ENCODE assay signal across 8 mouse cellular contexts in genomic region chr17:35993675-35994074, GRCm38 (mm10). TPM values are rescaled to one million over a fixed set of nuclear protein-coding genes. Genes with fewer than 3 reads are reported as not detected.
DNase-seq lines count a peak whose midpoint lies in the region; ATAC-seq and TF ChIP-seq lines count a peak whose summit lies in the region.

No protein-coding gene starts in this region.

- peak overlapping the region; percentile 87 for H3K4me3 ChIP-seq in gastrocnemius, adult 2 months
- H3K4me3 ChIP-seq in hindbrain, postnatal 0 days (ENCODE audit: low read length), result peak overlapping the region; percentile 57

- intact Hi-C loops in gastrocnemius, adult 2 months (cut with DNase I), result loop anchor here (2.0 kb wide), 1 partner anchor 55 kb away; no protein-coding TSS in a partner anchor
- intact Hi-C loops in left cerebral cortex, postnatal 10 days (cut with DNase I), result loop anchor here (10.0 kb wide), 1 partner anchor 51 kb away; the partner anchor contains the start of genes Gm6034 and H2-T22

- peak overlapping the region; percentile 66 for H3K4me2 ChIP-seq in hindbrain, postnatal 0 days (ENCODE audit: low read depth, low read length)

- H3K27ac ChIP-seq in gastrocnemius, adult 2 months, result peak overlapping the region; percentile 89
- peak overlapping the region; percentile 77; the same call in 1 of the 2 replicates for H3K27ac ChIP-seq in hindbrain, postnatal 0 days

- TF ChIP-seq CTCF in gastrocnemius, adult 2 months (IDR thresholded peaks at IDR 0.05), result no peak; the same call in 1 of the 2 replicates
- peak; percentile 99 for TF ChIP-seq CTCF in hindbrain, postnatal 0 days (IDR thresholded peaks at IDR 0.05; ENCODE audit: low read depth)

- no peaks in the 10 kb centered on the region for H3K4me1 ChIP-seq in hindbrain, postnatal 0 days (ENCODE audit: insufficient read depth, low read length)

- H3K9me3 ChIP-seq in hindbrain, postnatal 0 days (ENCODE audit: low read length), result no peaks in the 10 kb centered on the region

- peak; percentile 90 for DNase-seq in ZHBTc4 (ENCODE audit: low read depth, low spot score)
- peak; percentile 66 to 76 for DNase-seq in cerebellum, postnatal 4 days (ENCODE audit: low spot score in 2 of 2)
- peak; percentile 84 for DNase-seq in gastrocnemius, adult 2 months
- DNase-seq in hindbrain, postnatal 0 days (ENCODE audit: low spot score), result peak; percentile 93
- DNase-seq in left cerebral cortex, postnatal 10 days (ENCODE audit: extremely low spot score in 1 of 2, low spot score in 2 of 2), result peak; percentile 73 to 84
- DNase-seq in right cerebral cortex, postnatal 14 days, result peak; percentile 78
- DNase-seq in urinary bladder, postnatal 25 days (ENCODE audit: low spot score), result peak; percentile 82

- WGBS in hindbrain, postnatal 0 days, result 7% methylated on average over 17 of the region's 17 CpGs

- peaks cover 7% of the 10 kb centered on the region for H3K36me3 ChIP-seq in hindbrain, postnatal 0 days (ENCODE audit: insufficient read depth, low read length)

- no peaks in the 10 kb centered on the region for H3K27me3 ChIP-seq in hindbrain, postnatal 0 days (ENCODE audit: insufficient read depth, low read length)

- peak; percentile 77 for ATAC-seq in hindbrain, postnatal 0 days
- ATAC-seq in megakaryocyte progenitor cell, adult 5-6 weeks (replicated peaks; ENCODE audit: poor library complexity), result peak; percentile 66

- H3K9ac ChIP-seq in hindbrain, postnatal 0 days (replicated peaks; ENCODE audit: low read length), result no peak overlapping the region; the same call in 1 of the 2 replicates

RNA-seq across cellular contexts. Expression of gene Prr3, which starts 13.6 kb away (rescaled TPM):
- total RNA-seq in gastrocnemius, adult 2 months (2021), result 1 to 10 TPM; 2.6 to 2.8 TPM
- total RNA-seq in hindbrain, postnatal 0 days (2014; rRNA removed), result 39.9 and 46.7 TPM in 2 replicates
- 72.7 and 81.9 TPM in 2 replicates for polyA plus RNA-seq in hindbrain, postnatal 0 days (2015; fragmentation: Nextera tagmentation; extraction: Ambion mirVana)
- 10 to 100 TPM; 64.3 to 66.3 TPM for total RNA-seq in left cerebral cortex, postnatal 10 days (2021)
- total RNA-seq in megakaryocyte progenitor cell, adult 5-6 weeks (2015), result 18.5 and 20.3 TPM in 2 replicates
- total RNA-seq in megakaryocyte progenitor cell, adult 5-6 weeks (2017), result 11.9 and 13.3 TPM in 2 replicates

RNA-seq across cellular contexts. Expression of gene Gnl1, which starts 14.0 kb away (rescaled TPM):
- total RNA-seq in gastrocnemius, adult 2 months (2021), result 10 to 100 TPM; 19.8 to 20.9 TPM
- 101 and 106 TPM in 2 replicates for total RNA-seq in hindbrain, postnatal 0 days (2014; rRNA removed)
- polyA plus RNA-seq in hindbrain, postnatal 0 days (2015; fragmentation: Nextera tagmentation; extraction: Ambion mirVana), result 75.8 and 76.2 TPM in 2 replicates
- total RNA-seq in left cerebral cortex, postnatal 10 days (2021), result 100 to 1,000 TPM; 133 to 141 TPM
- 10.0 and 12.4 TPM in 2 replicates for total RNA-seq in megakaryocyte progenitor cell, adult 5-6 weeks (2015)
- total RNA-seq in megakaryocyte progenitor cell, adult 5-6 weeks (2017), result 18.5 and 27.3 TPM in 2 replicates

RNA-seq across cellular contexts. Expression of gene Abcf1, which starts 24.1 kb away (rescaled TPM):
- 10 to 100 TPM; 72.1 to 74.9 TPM for total RNA-seq in gastrocnemius, adult 2 months (2021)
- total RNA-seq in hindbrain, postnatal 0 days (2014; rRNA removed), result 47.7 and 57.3 TPM in 2 replicates
- 94.5 and 99.4 TPM in 2 replicates for polyA plus RNA-seq in hindbrain, postnatal 0 days (2015; fragmentation: Nextera tagmentation; extraction: Ambion mirVana)
- total RNA-seq in left cerebral cortex, postnatal 10 days (2021), result 10 to 100 TPM; 73.5 to 78.0 TPM
- total RNA-seq in megakaryocyte progenitor cell, adult 5-6 weeks (2015), result 46.1 and 50.1 TPM in 2 replicates
- 150 and 251 TPM in 2 replicates for total RNA-seq in megakaryocyte progenitor cell, adult 5-6 weeks (2017)

RNA-seq across cellular contexts. Expression of gene H2-T24, which starts 26.7 kb away (rescaled TPM):
- total RNA-seq in gastrocnemius, adult 2 months (2021), result 1 to 10 TPM; 2.0 to 2.5 TPM
- 0.10 and 0.11 TPM in 2 replicates for total RNA-seq in hindbrain, postnatal 0 days (2014; rRNA removed)
- polyA plus RNA-seq in hindbrain, postnatal 0 days (2015; fragmentation: Nextera tagmentation; extraction: Ambion mirVana), result 7.1 and 7.7 TPM in 2 replicates
- total RNA-seq in left cerebral cortex, postnatal 10 days (2021), result under 1 TPM; 0.49 to 0.57 TPM
- total RNA-seq in megakaryocyte progenitor cell, adult 5-6 weeks (2015), result 2.5 and 2.7 TPM in 2 replicates
- 12.6 and 13.0 TPM in 2 replicates for total RNA-seq in megakaryocyte progenitor cell, adult 5-6 weeks (2017)

RNA-seq across cellular contexts. Expression of gene H2-T23, which starts 39.0 kb away (rescaled TPM):
- 1 to 10 TPM; 6.3 to 9.2 TPM for total RNA-seq in gastrocnemius, adult 2 months (2021)
- 6.6 and 7.3 TPM in 2 replicates for total RNA-seq in hindbrain, postnatal 0 days (2014; rRNA removed)
- polyA plus RNA-seq in hindbrain, postnatal 0 days (2015; fragmentation: Nextera tagmentation; extraction: Ambion mirVana), result 8.8 and 9.4 TPM in 2 replicates
- 1 to 10 TPM; 2.3 to 2.7 TPM for total RNA-seq in left cerebral cortex, postnatal 10 days (2021)
- 57.1 and 77.2 TPM in 2 replicates for total RNA-seq in megakaryocyte progenitor cell, adult 5-6 weeks (2015)
- total RNA-seq in megakaryocyte progenitor cell, adult 5-6 weeks (2017), result 65.6 and 67.5 TPM in 2 replicates

Comparison
In these comparisons a context has a peak if more than half of its experiments do, and no peak if none do; other contexts are left out.
1. Peak in every context shown above with its lines: DNase-seq, ATAC-seq, H3K4me3 ChIP-seq and H3K27ac ChIP-seq.